Mouse (Mus musculus) MN1 (cell line): ENCODE measurements around the gene Spock1.
A peak's percentile ranks its signal among the peaks of the same experiment; 100 is the strongest.

ENCODE experiments used
- DNase-seq: peaks from one replicate; pipeline ENCODE4 v3.0.0-alpha.2; 2016; ENCODE audit warnings: low spot score

Gene Spock1

GRCm38 (mm10) chr13:57727716-57728115, 180.4 kb downstream of the Spock1 start:
- no peak for DNase-seq

GRCm38 (mm10) chr13:57726654-57727053, 181.5 kb downstream of the Spock1 start:
- DNase-seq: no peak

- DNase-seq: no peak
These were observed 185.7 kb downstream of the Spock1 start for GRCm38 (mm10) chr13:57722329-57722936.

GRCm38 (mm10) chr13:57721524-57722279, 186.4 kb downstream of the Spock1 start:
- no peak for DNase-seq

- DNase-seq: no peak
These were observed 190.0 kb downstream of the Spock1 start for GRCm38 (mm10) chr13:57718087-57718486.

- DNase-seq: no peak
These were observed 195.2 kb downstream of the Spock1 start for GRCm38 (mm10) chr13:57712910-57713309.

- no peak for DNase-seq
These were observed 199.7 kb downstream of the Spock1 start for GRCm38 (mm10) chr13:57708425-57708824.

- no peak for DNase-seq
These were observed 205.2 kb downstream of the Spock1 start for GRCm38 (mm10) chr13:57702966-57703365.

GRCm38 (mm10) chr13:57696685-57697084, 211.4 kb downstream of the Spock1 start:
- no peak for DNase-seq

- DNase-seq: no peak
These were observed 219.2 kb downstream of the Spock1 start for GRCm38 (mm10) chr13:57688926-57689325.

- DNase-seq: no peak
These were observed 221.7 kb downstream of the Spock1 start for GRCm38 (mm10) chr13:57686437-57686836.

GRCm38 (mm10) chr13:57685201-57685600, 222.9 kb downstream of the Spock1 start:
- no peak for DNase-seq

GRCm38 (mm10) chr13:57679591-57679990, 228.5 kb downstream of the Spock1 start:
- DNase-seq: no peak

- DNase-seq: no peak
These were observed 231.3 kb downstream of the Spock1 start for GRCm38 (mm10) chr13:57676820-57677219.

GRCm38 (mm10) chr13:57673399-57673798, 234.7 kb downstream of the Spock1 start:
- DNase-seq: no peak

- DNase-seq: no peak
These were observed 235.4 kb downstream of the Spock1 start for GRCm38 (mm10) chr13:57672762-57673161.

- no peak for DNase-seq
These were observed 236.2 kb downstream of the Spock1 start for GRCm38 (mm10) chr13:57671919-57672318.

- DNase-seq: no peak
These were observed 236.8 kb downstream of the Spock1 start for GRCm38 (mm10) chr13:57671322-57671721.

GRCm38 (mm10) chr13:57667621-57668020, 240.5 kb downstream of the Spock1 start:
- DNase-seq: no peak

GRCm38 (mm10) chr13:57666173-57666842, 241.8 kb downstream of the Spock1 start:
- peak; percentile 16 for DNase-seq

GRCm38 (mm10) chr13:57662554-57662953, 245.6 kb downstream of the Spock1 start:
- no peak for DNase-seq

- DNase-seq: no peak
These were observed 247.6 kb downstream of the Spock1 start for GRCm38 (mm10) chr13:57660523-57660922.

GRCm38 (mm10) chr13:57659872-57660271, 248.3 kb downstream of the Spock1 start:
- no peak for DNase-seq
